Mouse (Mus musculus) cerebellum, postnatal 4 days (tissue): ENCODE results near the gene Krt82.

Source experiments
- DNase-seq, 2 experiments: peaks; one replicate each; pipeline ENCODE4 v3.0.0; 2022; ENCODE audit warnings: low spot score in 2 of 2, mixed read lengths in 1 of 2

Krt82 gene

GRCm38 (mm10) chr15:101550567-101550966, at the start of gene Krt82:
Gene Krt82, minus strand, starts transcription at chr15:101550667.
- DNase-seq = no peak

- DNase-seq = no peak
Measured at GRCm38 (mm10) chr15:101599123-101599522, 48.7 kb upstream of the Krt82 start.

GRCm38 (mm10) chr15:101588216-101588615, 37.7 kb upstream of the Krt82 start:
- DNase-seq = no peak

- no peak for DNase-seq
Measured at GRCm38 (mm10) chr15:101584456-101584855, 34.0 kb upstream of the Krt82 start.

- DNase-seq = no peak
Measured at GRCm38 (mm10) chr15:101583211-101583965, 32.9 kb upstream of the Krt82 start.

- no peak for DNase-seq
Measured at GRCm38 (mm10) chr15:101581701-101582100, 31.2 kb upstream of the Krt82 start.

- DNase-seq = no peak
Measured at GRCm38 (mm10) chr15:101575506-101575905, 25.0 kb upstream of the Krt82 start.

GRCm38 (mm10) chr15:101573796-101574345, 23.4 kb upstream of the Krt82 start, which contains the start of gene Krt75:
Gene Krt75, minus strand, starts transcription at chr15:101573904.
- no peak for DNase-seq

GRCm38 (mm10) chr15:101567780-101568179, 17.3 kb upstream of the Krt82 start:
- no peak for DNase-seq

- DNase-seq = no peak
Measured at GRCm38 (mm10) chr15:101562850-101563249, 12.4 kb upstream of the Krt82 start, which contains the start of gene Krt90. Gene Krt90, minus strand, starts transcription at chr15:101562950.

- DNase-seq = no peak
Measured at GRCm38 (mm10) chr15:101558034-101558646, 7.7 kb upstream of the Krt82 start.

GRCm38 (mm10) chr15:101553169-101553568, 2.7 kb upstream of the Krt82 start:
- DNase-seq = peak in 1 of 2 experiments; percentile 32

- no peak for DNase-seq
Measured at GRCm38 (mm10) chr15:101552188-101552587, 1.7 kb upstream of the Krt82 start.

- no peak for DNase-seq
Measured at GRCm38 (mm10) chr15:101544478-101544877, 6.0 kb downstream of the Krt82 start.

GRCm38 (mm10) chr15:101542543-101542942, 7.9 kb downstream of the Krt82 start:
- DNase-seq = no peak

GRCm38 (mm10) chr15:101538580-101538900, 11.9 kb downstream of the Krt82 start:
- no peak for DNase-seq

GRCm38 (mm10) chr15:101537864-101538579, 12.4 kb downstream of the Krt82 start:
- DNase-seq = no peak

- no peak for DNase-seq
Measured at GRCm38 (mm10) chr15:101536054-101536850, 14.2 kb downstream of the Krt82 start.

- no peak for DNase-seq
Measured at GRCm38 (mm10) chr15:101532720-101533119, 17.7 kb downstream of the Krt82 start, which contains the start of gene Krt84. Gene Krt84, minus strand, starts transcription at chr15:101532820.

GRCm38 (mm10) chr15:101522556-101523232, 27.8 kb downstream of the Krt82 start:
- DNase-seq = no peak

- peak; percentile 76 to 83 for DNase-seq
Measured at GRCm38 (mm10) chr15:101519792-101520191, 30.7 kb downstream of the Krt82 start.
